Mouse (Mus musculus): ENCODE results near the gene Ctc1.
"Not testable (repeated sequence)": the region's sequence is repeated elsewhere in the genome, so short reads cannot be mapped to it uniquely, and the experiment has no call there.

Ctc1 gene

GRCm38 (mm10) chr11:69006575-69006974 lies 9.1 kb upstream of the Ctc1 start:
- in situ Hi-C loops (cut with MboI; ENCODE audit: low sequenced_read_pairs): not testable (repeated sequence)

GRCm38 (mm10) chr11:69008182-69009121 lies 7.3 kb upstream of the Ctc1 start, which contains the start of gene Pfas:
Gene Pfas, minus strand, starts transcription at chr11:69008460.
- in situ Hi-C loops (cut with MboI; ENCODE audit: low sequenced_read_pairs): no loop called here

DNA sequence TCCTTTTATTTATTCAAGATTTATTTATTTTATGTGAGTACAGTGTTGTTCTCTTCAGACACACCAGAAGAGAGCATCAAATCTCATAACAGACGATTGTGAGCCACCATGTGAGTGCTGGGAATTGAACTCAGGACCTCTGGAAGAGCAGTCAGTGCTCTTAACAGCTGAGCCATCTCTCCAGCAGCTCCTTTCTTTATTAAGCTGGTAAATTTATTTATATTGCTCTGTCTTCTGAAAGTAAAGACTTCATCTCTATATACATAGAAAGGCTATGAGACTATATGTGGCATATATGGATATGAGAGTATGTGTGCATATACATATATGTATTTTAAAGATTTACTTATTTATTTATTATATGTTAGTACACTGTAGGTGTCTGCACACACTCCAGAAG lies 6.2 kb upstream of the Ctc1 start:
- in situ Hi-C loops (cut with MboI; ENCODE audit: low sequenced_read_pairs): no loop called here

- in situ Hi-C loops (cut with MboI; ENCODE audit: low sequenced_read_pairs): no loop called here
Observed at GRCm38 (mm10) chr11:69010400-69011323, 5.0 kb upstream of the Ctc1 start.

DNA sequence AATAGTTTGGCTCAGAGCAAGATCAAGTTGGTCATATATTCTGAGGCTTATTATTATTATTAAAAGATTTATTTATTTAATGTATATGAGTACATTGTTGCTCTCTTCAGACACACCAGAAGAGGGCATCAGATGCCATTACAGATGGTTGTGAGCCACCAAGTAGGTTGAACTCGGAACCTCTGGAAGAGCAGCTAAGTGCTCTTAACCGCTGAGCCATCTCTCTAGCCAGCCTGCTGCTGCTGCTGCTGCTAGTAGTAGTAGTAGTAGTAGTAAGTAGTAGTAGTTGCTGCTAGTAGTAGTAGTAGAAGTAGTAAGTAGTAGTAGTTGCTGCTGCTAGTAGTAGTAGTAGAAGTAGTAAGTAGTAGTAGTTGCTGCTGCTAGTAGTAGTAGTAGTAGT lies 4.3 kb upstream of the Ctc1 start:
- in situ Hi-C loops (cut with MboI; ENCODE audit: low sequenced_read_pairs): not testable (repeated sequence)

DNA sequence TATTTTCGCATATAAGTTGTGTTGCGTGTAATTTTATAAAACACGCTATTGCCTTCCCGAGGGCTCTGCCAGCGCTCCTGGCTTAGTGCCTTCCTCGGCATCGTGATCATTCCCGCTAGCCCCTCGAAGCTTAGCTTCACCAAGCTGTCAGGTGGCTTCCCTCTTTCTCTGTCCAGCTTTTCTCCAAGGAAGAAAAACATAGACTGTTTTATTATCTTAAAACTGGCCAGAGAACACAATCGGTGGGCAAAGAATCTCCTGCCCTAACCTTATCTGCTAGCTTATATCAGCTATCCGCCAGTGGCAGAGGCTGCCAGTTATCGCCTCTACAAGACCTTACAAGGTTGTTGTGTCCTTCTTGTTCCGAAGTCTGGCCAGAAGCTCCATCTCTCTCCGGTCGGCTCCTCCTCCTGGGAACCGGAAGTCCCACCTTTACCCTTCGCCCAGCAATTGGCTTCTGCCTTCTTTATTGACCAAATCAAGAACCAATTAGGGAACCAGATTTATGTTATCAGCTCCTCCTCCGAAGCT lies 3.6 kb upstream of the Ctc1 start:
- in situ Hi-C loops (cut with MboI; ENCODE audit: low sequenced_read_pairs): no loop called here

GRCm38 (mm10) chr11:69016755-69017154 lies 1.0 kb downstream of the Ctc1 start:
- in situ Hi-C loops (cut with MboI; ENCODE audit: low sequenced_read_pairs): no loop called here

GRCm38 (mm10) chr11:69020691-69021090 lies 5.0 kb downstream of the Ctc1 start:
- in situ Hi-C loops (cut with MboI; ENCODE audit: low sequenced_read_pairs): no loop called here

DNA sequence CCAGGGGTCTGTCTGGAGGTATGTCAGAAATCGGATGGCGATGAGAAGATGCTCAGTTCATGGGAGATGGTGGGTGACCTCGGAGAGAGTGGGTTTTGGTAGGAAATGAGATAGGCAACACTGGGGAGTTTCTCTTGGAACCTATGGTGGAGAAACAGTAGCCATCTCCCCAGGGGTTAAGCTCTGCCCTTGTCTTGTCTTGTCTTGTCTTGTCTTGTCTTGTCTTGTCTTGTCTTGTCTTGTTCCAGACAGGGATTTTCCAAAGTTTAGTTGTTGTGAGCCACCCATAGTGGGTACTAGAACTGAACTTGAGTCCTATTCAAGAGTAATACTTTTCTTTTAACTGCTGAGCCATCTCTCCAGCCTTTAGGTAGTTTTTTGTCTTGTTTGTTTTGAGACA lies 10.9 kb downstream of the Ctc1 start:
- in situ Hi-C loops (cut with MboI; ENCODE audit: low sequenced_read_pairs): no loop called here

- in situ Hi-C loops (cut with MboI; ENCODE audit: low sequenced_read_pairs): no loop called here
Observed at GRCm38 (mm10) chr11:69028805-69029204, 13.1 kb downstream of the Ctc1 start.

DNA sequence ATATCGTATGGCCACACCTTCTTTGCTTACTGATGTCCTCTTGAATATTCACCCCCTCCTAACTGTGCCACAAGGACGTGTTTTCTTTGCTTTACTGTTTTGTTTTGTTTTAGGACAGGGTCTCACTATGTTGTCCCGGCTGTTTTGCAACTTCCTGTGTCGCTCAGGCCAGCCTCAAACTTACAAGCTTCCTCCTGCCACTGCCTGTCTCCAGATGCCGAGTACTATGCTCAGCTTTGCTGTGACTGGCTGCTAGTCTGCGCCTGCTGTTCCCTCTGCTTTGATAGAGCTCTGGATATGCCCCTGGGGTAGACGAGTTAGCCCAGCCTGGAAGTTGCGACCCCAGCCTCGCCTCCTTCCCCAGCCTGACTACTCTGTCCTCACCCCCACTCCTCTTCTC lies 17.8 kb downstream of the Ctc1 start:
- in situ Hi-C loops (cut with MboI; ENCODE audit: low sequenced_read_pairs): no loop called here

DNA sequence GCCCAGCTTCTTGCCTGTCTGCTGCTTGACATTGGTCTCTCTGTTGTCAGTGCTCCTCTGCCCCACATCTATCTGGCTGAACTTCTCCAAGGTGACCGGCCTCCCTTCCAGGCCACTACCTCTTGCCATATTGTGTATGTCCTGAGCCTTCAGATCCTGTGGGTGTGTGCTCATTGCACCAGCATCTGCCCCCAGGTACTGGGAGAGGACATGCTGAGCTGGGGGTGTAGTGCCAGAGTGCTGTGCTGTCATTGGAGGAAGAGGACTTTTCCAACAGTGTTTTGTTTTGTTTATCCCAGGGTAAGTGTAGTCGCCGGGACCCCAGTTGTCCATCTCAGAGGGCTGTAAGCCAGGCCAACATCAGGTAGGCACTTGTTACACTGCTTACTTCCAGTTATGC lies 18.9 kb downstream of the Ctc1 start:
- in situ Hi-C loops (cut with MboI; ENCODE audit: low sequenced_read_pairs): no loop called here

DNA sequence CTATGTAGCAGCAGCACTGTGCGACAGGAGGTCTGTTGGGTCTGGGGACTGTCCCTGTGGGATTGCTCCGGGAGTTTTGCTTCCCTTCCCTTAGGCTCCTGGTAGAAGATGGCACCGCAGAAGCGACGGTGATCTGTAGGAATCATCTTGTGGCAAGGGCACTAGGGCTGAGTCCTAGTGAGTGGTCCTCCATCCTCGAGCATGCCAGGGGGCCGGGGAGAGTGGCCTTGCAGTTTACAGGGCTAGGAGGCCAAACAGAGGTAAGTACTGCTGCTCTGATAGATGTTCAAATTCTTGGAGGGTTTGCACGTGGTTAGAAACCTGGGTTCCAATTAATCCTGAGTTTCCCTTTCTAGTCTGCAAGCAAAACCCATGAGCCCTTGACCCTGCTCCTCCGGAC lies 19.7 kb downstream of the Ctc1 start:
- in situ Hi-C loops (cut with MboI; ENCODE audit: low sequenced_read_pairs): no loop called here

DNA sequence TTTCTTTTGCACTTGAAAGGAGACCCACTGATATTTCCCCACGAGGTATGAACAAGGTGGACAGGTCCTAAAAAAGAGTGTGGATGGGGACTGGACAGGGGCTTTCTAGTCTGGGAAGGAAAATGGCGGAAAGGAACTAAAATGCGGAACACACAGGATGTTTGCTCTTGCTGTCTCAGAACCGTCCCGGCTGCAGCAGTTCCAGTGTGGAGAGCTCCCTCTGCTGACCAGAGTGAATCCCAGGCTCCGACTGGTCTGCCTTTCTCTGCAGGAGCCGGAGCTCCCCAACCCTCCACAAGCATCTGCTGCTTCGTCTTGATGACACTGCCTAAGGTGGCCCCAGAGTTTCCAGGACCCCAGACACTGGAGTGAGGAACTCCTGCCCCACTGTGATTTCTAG lies 20.1 kb downstream of the Ctc1 start:
- in situ Hi-C loops (cut with MboI; ENCODE audit: low sequenced_read_pairs): no loop called here

GRCm38 (mm10) chr11:69036486-69037230 lies 20.9 kb downstream of the Ctc1 start:
- in situ Hi-C loops (cut with MboI; ENCODE audit: low sequenced_read_pairs): no loop called here

- in situ Hi-C loops (cut with MboI; ENCODE audit: low sequenced_read_pairs): no loop called here
Observed at GRCm38 (mm10) chr11:69037231-69038061, 21.7 kb downstream of the Ctc1 start.

GRCm38 (mm10) chr11:69038173-69038572 lies 22.5 kb downstream of the Ctc1 start:
- in situ Hi-C loops (cut with MboI; ENCODE audit: low sequenced_read_pairs): no loop called here

DNA sequence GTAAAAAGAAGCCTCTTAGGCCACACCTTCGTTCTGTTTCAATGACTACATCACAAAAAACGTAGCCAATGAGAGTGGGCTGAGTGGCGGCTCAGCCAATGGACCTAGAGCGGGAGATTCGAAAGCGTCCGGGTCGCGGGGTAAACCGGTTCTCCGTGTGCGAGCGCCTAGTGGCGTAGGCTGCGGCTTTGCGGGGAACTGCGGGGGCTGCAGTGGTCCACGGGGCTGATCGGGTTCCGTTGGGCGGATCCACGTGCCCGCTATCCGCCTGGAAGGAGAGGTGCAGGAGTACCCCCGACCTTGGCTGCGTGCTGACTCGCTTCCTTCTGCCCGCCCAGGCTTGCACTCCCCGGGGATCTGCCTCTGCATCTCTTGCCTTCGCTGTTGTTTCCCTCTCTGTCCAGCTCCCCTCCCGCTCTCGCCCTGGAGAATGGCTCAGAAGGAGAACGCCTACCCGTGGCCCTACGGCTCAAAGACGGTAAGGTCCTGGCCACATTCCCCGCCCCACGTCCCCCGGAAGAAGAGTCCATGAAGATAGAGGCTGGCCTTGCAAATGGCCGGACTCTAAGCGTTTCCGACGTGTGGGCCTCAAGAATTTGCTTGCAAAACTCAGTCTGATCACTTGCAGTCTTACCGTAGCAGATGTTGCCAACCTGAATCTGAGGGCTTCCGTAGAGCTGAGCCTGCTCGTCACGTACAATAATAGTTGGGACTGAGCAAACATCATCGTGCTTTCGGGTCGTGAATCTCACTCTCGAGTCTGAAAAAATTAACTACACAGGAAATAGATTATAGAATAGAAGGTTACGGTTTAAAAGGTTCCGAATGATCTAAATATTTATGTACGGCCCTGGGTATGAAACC lies 30.1 kb downstream of the Ctc1 start, which contains the start of gene Aurkb:
Gene Aurkb, plus strand, starts transcription at position 117 of the 864 bp plus-strand sequence.
- in situ Hi-C loops (cut with MboI; ENCODE audit: low sequenced_read_pairs): no loop called here

GRCm38 (mm10) chr11:69046395-69046774 lies 30.7 kb downstream of the Ctc1 start:
- in situ Hi-C loops (cut with MboI; ENCODE audit: low sequenced_read_pairs): no loop called here
